Mouse (Mus musculus) liver, embryonic 14.5 days (tissue): ENCODE data around the gene Uckl1. TPM values are rescaled to one million over a fixed set of nuclear protein-coding genes. Genes with fewer than 3 reads are reported as not detected.

Source experiments
- ATAC-seq: fragments of 200-750 bp; cut with Nextera tagmentation; 2 replicates; pipeline ENCODE4 v1.8.0; 2017; ENCODE audit warnings: moderate number of reproducible peaks, mild to moderate bottlenecking, moderate library complexity; ENCODE audit not compliant: insufficient read depth
- DNase-seq, 3 experiments: peaks; one replicate each; pipeline ENCODE4 v3.0.0-alpha.2; 2012 to 2013; ENCODE audit warnings: low read depth in 3 of 3, low spot score in 3 of 3
- H3K27ac ChIP-seq: fragments of 300-500 bp; sonication (generic); 2 replicates; pipeline ENCODE4 v1.5.1; 2014; ENCODE audit warnings: moderate library complexity, mild to moderate bottlenecking, control low read depth, inconsistent platforms
- H3K27me3 ChIP-seq: fragments of 300-500 bp; sonication (generic); 2 replicates; pipeline ENCODE4 v1.6.1; 2014; ENCODE audit warnings: mild to moderate bottlenecking, low read length, moderate library complexity; ENCODE audit not compliant: control insufficient read depth, insufficient read depth
- H3K36me3 ChIP-seq: fragments of 300-500 bp; sonication (generic); replicated peaks from 2 replicates; pipeline ENCODE4 v1.6.1; 2014; ENCODE audit warnings: low read depth; ENCODE audit not compliant: control insufficient read depth, insufficient read depth
- H3K4me1 ChIP-seq, 2 experiments: fragments of 200-500 bp in 1 of 2; fragments of 300-500 bp in 1 of 2; sonication (generic) in 1 of 2; replicated peaks; 2 replicates each; pipeline ENCODE4 v1.6.1; 2012 to 2014; ENCODE audit warnings: antibody characterized with exemption in 1 of 2, inconsistent platforms in 1 of 2, low read length in 1 of 2; ENCODE audit not compliant: control insufficient read depth in 2 of 2, insufficient read depth in 2 of 2
- H3K4me2 ChIP-seq: fragments of 300-500 bp; sonication (generic); 2 replicates; pipeline ENCODE4 v1.6.1; 2014; ENCODE audit warnings: low read depth, mild to moderate bottlenecking, control low read depth, moderate library complexity
- H3K4me3 ChIP-seq, 2 experiments: fragments of 200-500 bp in 1 of 2; fragments of 300-500 bp in 1 of 2; sonication (generic) in 1 of 2; 2 replicates each; pipeline ENCODE4 v1.5.1; 2012 to 2014; ENCODE audit warnings: low read depth in 2 of 2, low read length in 2 of 2, mild to moderate bottlenecking in 2 of 2, control low read depth in 1 of 2, inconsistent platforms in 1 of 2, moderate library complexity in 1 of 2; ENCODE audit not compliant: insufficient read depth in 1 of 2
- H3K9ac ChIP-seq: fragments of 300-500 bp; sonication (generic); replicated peaks from 2 replicates; pipeline ENCODE4 v1.6.1; 2014; ENCODE audit warnings: mild to moderate bottlenecking, control low read depth, moderate library complexity
- H3K9me3 ChIP-seq: fragments of 300-500 bp; sonication (generic); 2 replicates; pipeline ENCODE4 v1.6.1; 2016; ENCODE audit warnings: low read length, mixed read lengths; ENCODE audit not compliant: control insufficient read depth
- CTCF ChIP-seq: IDR thresholded peaks from 2 replicates; pipeline ENCODE4 v1.5.1; 2016; ENCODE audit warnings: antibody characterized with exemption, low read depth, control low read depth
- EP300 ChIP-seq: IDR thresholded peaks from 2 replicates; pipeline ENCODE4 v1.6.1; 2016; ENCODE audit warnings: antibody characterized with exemption, low read depth
- WGBS: fragments of 180-500 bp; shearing (Covaris S2); extraction: QIAGEN DNeasy Blood & Tissue Kit; methylation state at CpG from one replicate; pipeline ENCODE4 v1.1.7; 2014; ENCODE audit not compliant: insufficient replicate concordance; 5-methylcytosine and 5-hydroxymethylcytosine counted together
- polyA plus RNA-seq, 2 experiments: library from polyadenylated mRNA; depleted of rRNA in 1 of 2; stranded (reverse) in 1 of 2; unstranded in 1 of 2; fragments of >200 nt; fragmentation: Nextera tagmentation in 1 of 2; extraction: Ambion mirVana in 1 of 2; gene quantifications; 2 replicates each; pipeline versions ENCODE4 v1.2.1 to v1.2.3; 2012 to 2014

Uckl1 gene
- polyA plus RNA-seq, 2 experiments, result 18.7 to 33.3 TPM

- Histone ChIP-seq H3K4me1 (peaks cover 5 to 9% of the 10 kb centered on the region in 2 experiments; a peak in 3 of 4 replicates), H3K36me3 (no peaks in the 10 kb centered on the region; the same call in 1 of the 2 replicates), H3K27ac (no peak overlapping the region), H3K4me2 (no peak overlapping the region), H3K4me3 (no peak overlapping the region), H3K27me3 (no peaks in the 10 kb centered on the region), H3K9ac (no peak overlapping the region), H3K9me3 (no peaks in the 10 kb centered on the region)
- DNase-seq, result no peak
- TF ChIP-seq EP300 (no peak), CTCF (no peak)
- WGBS, result 64% methylated on average over 2 of the region's 2 CpGs
- no peak; the same call in 1 of the 2 replicates for ATAC-seq
Measured at GRCm38 (mm10) chr2:181536410-181536809, 48.3 kb downstream of the Uckl1 start.

- DNase-seq (no peak), ATAC-seq (no peak)
- Histone ChIP-seq H3K27me3 (no peaks in the 10 kb centered on the region), H3K9ac (no peak overlapping the region), H3K27ac (no peak overlapping the region), H3K4me2 (no peak overlapping the region), H3K36me3 (no peaks in the 10 kb centered on the region; the same call in 1 of the 2 replicates), H3K4me1 (peaks cover 3 to 5% of the 10 kb centered on the region in 2 experiments; a peak in 3 of 4 replicates), H3K4me3 (no peak overlapping the region), H3K9me3 (no peaks in the 10 kb centered on the region)
- TF ChIP-seq CTCF (no peak), EP300 (no peak)
- 75% methylated on average over 3 of the region's 3 CpGs for WGBS
Measured at GRCm38 (mm10) chr2:181532589-181532988, 52.1 kb downstream of the Uckl1 start.

GRCm38 (mm10) chr2:181529076-181529475, 55.6 kb downstream of the Uckl1 start:
- no peaks in the 10 kb centered on the region for H3K27me3 ChIP-seq
- DNase-seq (no peak), ATAC-seq (no peak)
- no peaks in the 10 kb centered on the region for H3K4me1 ChIP-seq
- H3K36me3 ChIP-seq, result no peaks in the 10 kb centered on the region; the same call in none of the 2 replicates
- TF ChIP-seq CTCF (no peak), EP300 (no peak)
- WGBS, result 86% methylated on average over 1 of the region's 1 CpGs
- no peak overlapping the region for H3K4me2 ChIP-seq
- no peaks in the 10 kb centered on the region for H3K9me3 ChIP-seq
- no peak overlapping the region for H3K4me3 ChIP-seq
- H3K9ac ChIP-seq, result no peak overlapping the region
- H3K27ac ChIP-seq, result no peak overlapping the region

GRCm38 (mm10) chr2:181525526-181525925, 59.2 kb downstream of the Uckl1 start:
- Histone ChIP-seq H3K27ac (no peak overlapping the region), H3K4me3 (no peak overlapping the region), H3K27me3 (no peaks in the 10 kb centered on the region), H3K4me2 (no peak overlapping the region), H3K36me3 (no peaks in the 10 kb centered on the region; the same call in none of the 2 replicates), H3K4me1 (peaks cover 17 to 24% of the 10 kb centered on the region in 2 experiments), H3K9ac (no peak overlapping the region), H3K9me3 (no peaks in the 10 kb centered on the region)
- no peak for DNase-seq
- no peak for TF ChIP-seq CTCF
- TF ChIP-seq EP300, result no peak
- WGBS, result 80% methylated on average over 5 of the region's 5 CpGs
- no peak for ATAC-seq

- H3K4me2 ChIP-seq, result peak overlapping the region; percentile 95
- no peaks in the 10 kb centered on the region for H3K27me3 ChIP-seq
- H3K4me1 ChIP-seq, result peaks cover 23 to 30% of the 10 kb centered on the region in 2 experiments
- ATAC-seq (no peak), DNase-seq (peak; percentile 47 to 63 (median 56))
- H3K27ac ChIP-seq, result peak overlapping the region; percentile 52; the same call in 1 of the 2 replicates
- peak; percentile 84 for TF ChIP-seq CTCF
- no peak for TF ChIP-seq EP300
- H3K9ac ChIP-seq, result no peak overlapping the region; the same call in 1 of the 2 replicates
- H3K9me3 ChIP-seq, result no peaks in the 10 kb centered on the region
- peak overlapping the region in 1 of 2 experiments; percentile 22; a peak in 1 of 4 replicates for H3K4me3 ChIP-seq
- no peaks in the 10 kb centered on the region; the same call in none of the 2 replicates for H3K36me3 ChIP-seq
- 43% methylated on average over 5 of the region's 5 CpGs for WGBS
Measured at GRCm38 (mm10) chr2:181522811-181523210, 61.9 kb downstream of the Uckl1 start.
